In the genomic region with DNA sequence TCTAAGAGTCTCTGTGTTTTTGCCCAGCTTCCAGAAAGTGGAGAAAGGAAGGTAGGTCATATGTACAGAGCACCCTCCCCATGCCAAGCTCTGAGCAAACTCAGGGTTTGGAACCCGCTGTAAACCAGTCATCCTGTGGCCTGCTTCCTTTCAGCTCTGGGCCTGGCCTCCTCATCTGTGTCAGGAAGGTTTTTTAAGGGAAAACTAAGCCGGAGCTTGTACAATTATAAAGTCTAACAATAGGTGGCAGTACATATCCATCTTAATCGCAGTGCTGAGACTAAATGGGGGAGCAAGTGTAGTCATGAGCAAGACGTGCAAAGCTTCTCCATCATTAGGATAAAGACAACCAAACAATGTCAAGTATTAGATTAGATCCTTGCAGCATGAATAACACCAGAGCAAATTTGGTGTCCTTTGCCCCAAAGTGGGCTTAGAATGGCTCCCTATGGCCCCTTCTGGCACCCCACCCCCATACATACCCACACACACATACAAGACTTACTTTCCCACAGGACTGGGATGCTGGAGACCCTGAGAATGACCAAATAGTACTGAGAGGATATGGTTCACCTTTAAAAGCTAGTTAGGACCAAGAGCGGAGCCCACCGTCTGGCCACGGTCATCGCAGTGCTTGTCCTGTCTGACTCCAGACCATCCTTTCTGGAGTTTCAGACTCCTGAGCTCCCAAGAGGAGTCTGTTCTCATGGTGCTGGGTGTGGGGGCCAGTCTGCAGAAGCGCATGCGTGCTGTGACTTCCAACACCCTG, we compare ENCODE assay signal across 9 mouse cellular contexts.
DNase-seq lines count a peak whose midpoint lies in the region; ATAC-seq lines count a peak whose summit lies in the region.
"Had no signal": no experiment of that assay in that cellular context is flagged by ENCODE, and none has a peak within 500 bp of the region (broad histone marks: within the 10 kb centered on the region; RNA-seq: fewer than 3 reads in every experiment).

No protein-coding gene starts in this region.

- 0 out of 2 replicates have a peak overlapping the region, but pooled peaks have one; percentile 40 for H3K27ac ChIP-seq in midbrain, embryonic 10.5 days (replicated peaks)
- H3K27ac ChIP-seq: stomach, embryonic 15.5 days had no signal

- peaks cover 4% of the 10 kb centered on the region; the same call in 1 of the 2 replicates for H3K27me3 ChIP-seq in midbrain, embryonic 10.5 days (ENCODE audit: low read depth, poor library complexity, severe bottlenecking)
- H3K27me3 ChIP-seq: stomach, embryonic 15.5 days had no signal

- no peaks in the 10 kb centered on the region for H3K9me3 ChIP-seq in midbrain, embryonic 10.5 days (replicated peaks)
- H3K9me3 ChIP-seq: stomach, embryonic 15.5 days had no signal

- DNase-seq in heart, adult 18-20 months, result peak; percentile 31 to 68
- no peak for DNase-seq in heart, postnatal 36 days
- peak; percentile 50 for DNase-seq in CD4-positive helper T cell, adult 2 months (ENCODE audit: low read depth, low spot score)
- peak; percentile 75 for DNase-seq in brain, adult 2 months (ENCODE audit: low read depth, low spot score)
- peak; percentile 27 for DNase-seq in midbrain, embryonic 10.5 days (ENCODE audit: low spot score)
- no peak for DNase-seq in right cerebral cortex, adult 2 months (ENCODE audit: low spot score in 2 of 2)
- DNase-seq in urinary bladder, adult 18-20 months (ENCODE audit: low spot score in 2 of 2), result no peak

- intact Hi-C loops in heart, postnatal 36 days (cut with DNase I), result loop anchor here (1.0 to 5.0 kb wide), 5 partner anchors 32 to 558 kb away; no protein-coding TSS in a partner anchor

- peak; percentile 54 to 65; a peak in 3 of 4 replicates for ATAC-seq in hematopoietic stem cell, adult 5-6 weeks (replicated peaks in 1 of 2; ENCODE audit: insufficient read depth in 1 of 2, low FRiP score in 2 of 2, low TSS enrichment in 1 of 2, low read depth in 1 of 2, poor library complexity in 2 of 2, severe bottlenecking in 2 of 2)

- no peak overlapping the region for H3K4me3 ChIP-seq in midbrain, embryonic 10.5 days
- H3K4me3 ChIP-seq: stomach, embryonic 15.5 days had no signal

- WGBS in midbrain, embryonic 10.5 days, result 73% methylated on average over 10 of the region's 10 CpGs

- H3K36me3 ChIP-seq in midbrain, embryonic 10.5 days, result peaks cover 16% of the 10 kb centered on the region
- H3K36me3 ChIP-seq: stomach, embryonic 15.5 days had no signal

- peaks cover 35% of the 10 kb centered on the region for H3K4me1 ChIP-seq in midbrain, embryonic 10.5 days
- H3K4me1 ChIP-seq: stomach, embryonic 15.5 days had no signal

Comparison
In these comparisons a context has a peak if more than half of its experiments do, and no peak if none do; other contexts are left out.
1. DNase-seq: peak in heart, adult 18-20 months (2 of 2), CD4-positive helper T cell, adult 2 months (single experiment), brain, adult 2 months (single experiment) and midbrain, embryonic 10.5 days (single experiment); none in heart, postnatal 36 days (0 of 2), right cerebral cortex, adult 2 months (0 of 2) and urinary bladder, adult 18-20 months (0 of 2).